Mouse (Mus musculus): Measurements from ENCODE around the gene Slc22a30. TPM values are rescaled to one million over a fixed set of nuclear protein-coding genes. Genes with fewer than 3 reads are reported as not detected.
"Not testable (repeated sequence)": the region's sequence is repeated elsewhere in the genome, so short reads cannot be mapped to it uniquely, and the experiment has no call there.

Gene Slc22a30
- not detected in 2 replicates for polyA plus RNA-seq (2014; fragmentation: Nextera tagmentation; extraction: Ambion mirVana)

DNA sequence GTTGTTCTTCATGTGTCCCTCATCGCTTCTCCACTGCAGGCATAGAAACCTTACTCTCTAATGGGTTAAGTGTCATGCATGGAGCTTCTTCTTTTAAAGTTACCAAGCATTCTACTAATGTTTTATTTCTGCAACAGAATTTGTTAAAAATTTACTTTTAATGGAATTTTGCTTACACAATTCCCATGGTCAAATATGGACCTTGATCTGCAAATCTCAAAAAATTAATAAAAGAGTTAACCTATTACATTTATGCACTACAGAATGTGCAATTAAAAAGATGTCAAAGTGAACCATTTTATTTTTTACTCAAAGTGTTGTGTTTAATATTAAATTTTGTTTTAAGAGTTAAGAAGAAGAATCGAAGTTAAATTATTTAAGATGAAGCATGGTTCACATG, at the start of gene Slc22a30:
Gene Slc22a30 (minus strand): TSS at position 101 of the 400 bp plus-strand sequence.
- not testable (repeated sequence) for H3K9ac ChIP-seq (ENCODE audit: low read length); H3K27ac ChIP-seq (ENCODE audit: low read depth, low read length); H3K4me1 ChIP-seq (replicated peaks; ENCODE audit: control insufficient read depth, insufficient read depth, low read length); ATAC-seq (replicated peaks; ENCODE audit: low FRiP score); H3K9me3 ChIP-seq (ENCODE audit: control insufficient read depth, low read length); DNase-seq (ENCODE audit: low spot score); H3K27me3 ChIP-seq (ENCODE audit: control insufficient read depth, insufficient read depth, low read length); H3K36me3 ChIP-seq (ENCODE audit: control insufficient read depth, insufficient read depth, low read length); H3K4me2 ChIP-seq (ENCODE audit: low read depth, low read length, severe bottlenecking); H3K4me3 ChIP-seq (ENCODE audit: low read depth, low read length)
- 83% methylated on average over 1 of the region's 2 CpGs for WGBS

DNA sequence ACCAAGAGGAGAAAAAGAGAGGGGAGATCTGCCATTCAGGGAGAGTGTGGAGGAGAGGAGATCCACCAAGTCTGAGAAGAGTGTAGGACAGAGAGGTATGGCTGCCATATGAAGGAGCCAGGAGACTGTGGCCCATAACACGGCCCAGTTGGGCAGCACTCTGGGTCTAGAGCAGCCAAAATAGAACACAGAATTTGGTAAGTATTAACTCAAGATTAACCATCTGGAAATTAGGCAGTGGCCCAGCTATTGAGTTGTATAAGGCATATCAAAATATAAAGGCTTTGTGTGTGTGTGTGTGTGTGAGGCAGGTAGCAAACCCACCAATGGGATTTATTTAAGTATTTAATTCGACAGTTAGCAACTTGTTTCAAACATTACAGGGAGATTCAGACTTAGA, 43.4 kb upstream of the Slc22a30 start:
- Histone ChIP-seq H3K27me3 (ENCODE audit: control insufficient read depth, insufficient read depth, low read length) (no peaks in the 10 kb centered on the region), H3K36me3 (ENCODE audit: control insufficient read depth, insufficient read depth, low read length) (no peaks in the 10 kb centered on the region), H3K4me2 (ENCODE audit: low read depth, low read length, severe bottlenecking) (no peak overlapping the region), H3K4me1 (replicated peaks; ENCODE audit: control insufficient read depth, insufficient read depth, low read length) (no peaks in the 10 kb centered on the region), H3K9ac (ENCODE audit: low read length) (no peak overlapping the region), H3K4me3 (ENCODE audit: low read depth, low read length) (no peak overlapping the region), H3K9me3 (ENCODE audit: control insufficient read depth, low read length) (no peaks in the 10 kb centered on the region; the same call in 1 of the 2 replicates), H3K27ac (ENCODE audit: low read depth, low read length) (no peak overlapping the region)
- no peak for ATAC-seq (replicated peaks; ENCODE audit: low FRiP score)
- WGBS, result 69% methylated on average over 2 of the region's 2 CpGs
- DNase-seq (ENCODE audit: low spot score), result no peak

- H3K4me2 ChIP-seq (ENCODE audit: low read depth, low read length, severe bottlenecking), result no peak overlapping the region
- no peaks in the 10 kb centered on the region for H3K27me3 ChIP-seq (ENCODE audit: control insufficient read depth, insufficient read depth, low read length)
- no peaks in the 10 kb centered on the region for H3K36me3 ChIP-seq (ENCODE audit: control insufficient read depth, insufficient read depth, low read length)
- 77% methylated on average over 1 of the region's 1 CpGs for WGBS
- DNase-seq (ENCODE audit: low spot score) (no peak), ATAC-seq (replicated peaks; ENCODE audit: low FRiP score) (no peak)
- no peak overlapping the region for H3K9ac ChIP-seq (ENCODE audit: low read length)
- no peak overlapping the region for H3K27ac ChIP-seq (ENCODE audit: low read depth, low read length)
- H3K4me1 ChIP-seq (replicated peaks; ENCODE audit: control insufficient read depth, insufficient read depth, low read length), result no peaks in the 10 kb centered on the region
- no peaks in the 10 kb centered on the region; the same call in 1 of the 2 replicates for H3K9me3 ChIP-seq (ENCODE audit: control insufficient read depth, low read length)
- H3K4me3 ChIP-seq (ENCODE audit: low read depth, low read length), result no peak overlapping the region
Observed at GRCm38 (mm10) chr19:8447516-8447915, 42.6 kb upstream of the Slc22a30 start.

GRCm38 (mm10) chr19:8431051-8431662, 26.2 kb upstream of the Slc22a30 start:
- 80% methylated on average over 5 of the region's 5 CpGs for WGBS
- ATAC-seq (replicated peaks; ENCODE audit: low FRiP score), result no peak
- no peaks in the 10 kb centered on the region for H3K4me1 ChIP-seq (replicated peaks; ENCODE audit: control insufficient read depth, insufficient read depth, low read length)

DNA sequence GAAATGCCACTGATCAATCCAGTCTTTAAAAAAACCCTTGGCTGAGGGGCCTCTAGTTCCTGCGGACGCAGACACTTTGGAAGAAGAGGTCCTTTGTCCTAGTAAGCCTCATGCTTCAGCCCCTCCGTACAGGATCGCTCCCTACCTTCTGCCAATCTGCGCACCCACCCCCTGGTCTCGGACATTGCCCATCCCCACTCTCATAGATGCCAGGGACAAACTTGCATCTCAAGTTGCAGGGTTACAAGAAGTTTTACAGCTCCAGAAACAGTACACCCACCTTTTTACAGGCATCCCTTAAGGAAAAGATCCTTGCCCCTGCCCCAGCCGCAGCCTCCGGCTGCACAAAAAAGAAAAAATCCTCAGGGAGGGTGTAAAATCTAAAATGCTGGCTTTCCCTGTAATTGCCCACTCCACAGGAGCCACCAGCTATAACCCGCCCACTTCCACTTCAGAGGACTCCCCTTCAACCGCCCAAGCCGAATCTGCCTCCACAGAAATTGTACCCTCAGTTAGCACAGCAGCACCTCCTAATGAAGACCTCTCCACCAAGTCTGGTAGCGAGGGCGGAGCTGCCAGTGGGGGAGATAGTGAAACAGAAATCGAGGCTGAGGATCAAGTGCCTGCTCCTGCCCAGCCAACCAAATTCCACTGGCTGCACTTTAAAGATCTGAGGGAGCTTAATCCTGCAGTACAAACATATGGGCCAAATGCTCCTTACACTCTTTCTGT, 2.5 kb upstream of the Slc22a30 start:
- H3K27ac ChIP-seq (ENCODE audit: low read depth, low read length); H3K27me3 ChIP-seq (ENCODE audit: control insufficient read depth, insufficient read depth, low read length); DNase-seq (ENCODE audit: low spot score); H3K4me1 ChIP-seq (replicated peaks; ENCODE audit: control insufficient read depth, insufficient read depth, low read length); H3K4me2 ChIP-seq (ENCODE audit: low read depth, low read length, severe bottlenecking); H3K36me3 ChIP-seq (ENCODE audit: control insufficient read depth, insufficient read depth, low read length); H3K9me3 ChIP-seq (ENCODE audit: control insufficient read depth, low read length); H3K4me3 ChIP-seq (ENCODE audit: low read depth, low read length); H3K9ac ChIP-seq (ENCODE audit: low read length): not testable (repeated sequence)
- WGBS, result 55% methylated on average over 14 of the region's 14 CpGs
- peak; percentile 49; the same call in 1 of the 2 replicates for ATAC-seq (replicated peaks; ENCODE audit: low FRiP score)

More at GRCm38 (mm10) chr19:8431051-8431662, 26.2 kb upstream of the Slc22a30 start:
- Histone ChIP-seq H3K9ac (ENCODE audit: low read length) (no peak overlapping the region), H3K27ac (ENCODE audit: low read depth, low read length) (no peak overlapping the region), H3K4me2 (ENCODE audit: low read depth, low read length, severe bottlenecking) (no peak overlapping the region), H3K36me3 (ENCODE audit: control insufficient read depth, insufficient read depth, low read length) (no peaks in the 10 kb centered on the region), H3K4me3 (ENCODE audit: low read depth, low read length) (no peak overlapping the region), H3K27me3 (ENCODE audit: control insufficient read depth, insufficient read depth, low read length) (no peaks in the 10 kb centered on the region), H3K9me3 (ENCODE audit: control insufficient read depth, low read length) (no peaks in the 10 kb centered on the region; the same call in 1 of the 2 replicates)
- no peak for DNase-seq (ENCODE audit: low spot score)

Other genes with a start within 250 kb of the Slc22a30 start
- not detected in 2 replicates for gene Slc22a29, start 186.2 kb downstream of the Slc22a30 start, polyA plus RNA-seq (2014; fragmentation: Nextera tagmentation; extraction: Ambion mirVana)
- 0.16 and 0.41 TPM in 2 replicates for gene Slc22a8, start 186.1 kb upstream of the Slc22a30 start, polyA plus RNA-seq (2014; fragmentation: Nextera tagmentation; extraction: Ambion mirVana)
- 0.13 and 0.36 TPM in 2 replicates for gene Slc22a6, start 212.9 kb upstream of the Slc22a30 start, polyA plus RNA-seq (2014; fragmentation: Nextera tagmentation; extraction: Ambion mirVana)

Measured in forebrain, embryonic 11.5 days (tissue).